Mouse (Mus musculus): ENCODE measurements around the gene Stim2. TPM values are rescaled to one million over a fixed set of nuclear protein-coding genes. Genes with fewer than 3 reads are reported as not detected.

The Stim2 gene
- total and polyA plus RNA-seq, 3 experiments, result 16.8 to 21.5 (median 18.2) TPM

GRCm38 (mm10) chr5:54159156-54159793, 161.0 kb downstream of the Stim2 start:
- Histone ChIP-seq H3K9me3 (replicated peaks; ENCODE audit: low read length) (no peaks in the 10 kb centered on the region), H3K4me3 (replicated peaks in 1 of 3; ENCODE audit: low read depth in 2 of 3, low read length in 2 of 3, poor library complexity in 1 of 3) (no peak overlapping the region), H3K4me1 (ENCODE audit: control insufficient read depth in 1 of 2, insufficient read depth in 2 of 2) (peaks cover 0 to 2% of the 10 kb centered on the region in 2 experiments; a peak in 1 of 4 replicates), H3K36me3 (replicated peaks in 1 of 2; ENCODE audit: control insufficient read depth in 1 of 2, insufficient read depth in 1 of 2, low read length in 1 of 2) (no peaks in the 10 kb centered on the region), H3K79me2 (replicated peaks; ENCODE audit: control insufficient read depth, extremely low read depth, insufficient read depth, poor library complexity, severe bottlenecking) (no peaks in the 10 kb centered on the region), H3K4me2 (ENCODE audit: insufficient read depth, low read depth, poor library complexity, severe bottlenecking) (no peak overlapping the region), H3K9ac (ENCODE audit: insufficient read depth, low read depth) (no peak overlapping the region), H3K27me3 (replicated peaks) (no peaks in the 10 kb centered on the region), H3K27ac (ENCODE audit: insufficient read depth, low read depth) (no peak overlapping the region)
- no peak for DNase-seq (ENCODE audit: extremely low read depth)
- in situ Hi-C loops (cut with MboI; ENCODE audit: low pct_ligation_motif_present, low pct_unique_long_range_greater_than_20kb, low sequenced_read_pairs), result no loop called here
- TF ChIP-seq NELFE (IDR thresholded peaks at IDR 0.05; ENCODE audit: low read depth, low read length), result no peak
- TF ChIP-seq E2F4 (IDR thresholded peaks at IDR 0.05; ENCODE audit: insufficient replicate concordance, low read depth, low read length), result no peak
- no peak for TF ChIP-seq BHLHE40 (IDR thresholded peaks at IDR 0.05; ENCODE audit: low read depth, low read length)
- no peak for TF ChIP-seq NRF1 (IDR thresholded peaks at IDR 0.05; ENCODE audit: low read depth, low read length)
- no peak for TF ChIP-seq MAZ (IDR thresholded peaks at IDR 0.05; ENCODE audit: low read depth, low read length)
- TF ChIP-seq ZMIZ1 (IDR thresholded peaks at IDR 0.05; ENCODE audit: low read depth, low read length), result no peak
- no peak for TF ChIP-seq MXI1 (IDR thresholded peaks at IDR 0.05; ENCODE audit: low read depth, low read length)
- TF ChIP-seq EP300 (IDR thresholded peaks at IDR 0.05; ENCODE audit: low read length), result no peak
- no peak for TF ChIP-seq USF1 (IDR thresholded peaks at IDR 0.05; ENCODE audit: low read depth, low read length)
- no peak for TF ChIP-seq PAX5 (IDR thresholded peaks at IDR 0.05; ENCODE audit: low read length)
- no peak for TF ChIP-seq JUND (conservative IDR thresholded peaks at IDR 0.05; ENCODE audit: low read depth, low read length)
- TF ChIP-seq MAX (IDR thresholded peaks at IDR 0.05; ENCODE audit: low read length), result no peak
- no peak for TF ChIP-seq RAD21 (IDR thresholded peaks at IDR 0.05; ENCODE audit: low read depth, low read length)
- no peak for TF ChIP-seq SMC3 (IDR thresholded peaks at IDR 0.05; ENCODE audit: low read depth, low read length)
- TF ChIP-seq UBTF (IDR thresholded peaks at IDR 0.05; ENCODE audit: low read depth, low read length), result no peak
- no peak for TF ChIP-seq MYC (IDR thresholded peaks at IDR 0.05; ENCODE audit: low read depth, low read length)
- no peak for TF ChIP-seq KAT2A (IDR thresholded peaks at IDR 0.05; ENCODE audit: insufficient replicate concordance, low read length)
- dilution Hi-C loops (cut with MboI; ENCODE audit: extremely low pct_ligation_motif_present, extremely low pct_unique_long_range_greater_than_20kb, low sequenced_read_pairs), result no loop called here

- H3K36me3 ChIP-seq (replicated peaks in 1 of 2; ENCODE audit: control insufficient read depth in 1 of 2, insufficient read depth in 1 of 2, low read length in 1 of 2), result no peaks in the 10 kb centered on the region
- no peak for DNase-seq (ENCODE audit: extremely low read depth)
- H3K27me3 ChIP-seq (replicated peaks), result no peaks in the 10 kb centered on the region
- dilution Hi-C loops (cut with MboI; ENCODE audit: extremely low pct_ligation_motif_present, extremely low pct_unique_long_range_greater_than_20kb, low sequenced_read_pairs) (no loop called here), in situ Hi-C loops (cut with MboI; ENCODE audit: low pct_ligation_motif_present, low pct_unique_long_range_greater_than_20kb, low sequenced_read_pairs) (no loop called here)
- no peak overlapping the region for H3K4me3 ChIP-seq (replicated peaks in 1 of 3; ENCODE audit: low read depth in 2 of 3, low read length in 2 of 3, poor library complexity in 1 of 3)
- no peak overlapping the region for H3K4me2 ChIP-seq (ENCODE audit: insufficient read depth, low read depth, poor library complexity, severe bottlenecking)
- H3K4me1 ChIP-seq (ENCODE audit: control insufficient read depth in 1 of 2, insufficient read depth in 2 of 2), result no peaks in the 10 kb centered on the region
- H3K27ac ChIP-seq (ENCODE audit: insufficient read depth, low read depth), result no peak overlapping the region
- H3K79me2 ChIP-seq (replicated peaks; ENCODE audit: control insufficient read depth, extremely low read depth, insufficient read depth, poor library complexity, severe bottlenecking), result no peaks in the 10 kb centered on the region
- TF ChIP-seq SMC3 (IDR thresholded peaks at IDR 0.05; ENCODE audit: low read depth, low read length), result no peak
- TF ChIP-seq TBP (conservative IDR thresholded peaks at IDR 0.05; ENCODE audit: low read depth, low read length), result no peak
- no peak for TF ChIP-seq ZNF384 (IDR thresholded peaks at IDR 0.05; ENCODE audit: low read depth, low read length)
- no peak for TF ChIP-seq NELFE (IDR thresholded peaks at IDR 0.05; ENCODE audit: low read depth, low read length)
- no peak for TF ChIP-seq KAT2A (IDR thresholded peaks at IDR 0.05; ENCODE audit: insufficient replicate concordance, low read length)
- TF ChIP-seq SIN3A (IDR thresholded peaks at IDR 0.05; ENCODE audit: low read length), result no peak
- TF ChIP-seq UBTF (IDR thresholded peaks at IDR 0.05; ENCODE audit: low read depth, low read length), result no peak
- TF ChIP-seq JUND (conservative IDR thresholded peaks at IDR 0.05; ENCODE audit: low read depth, low read length), result no peak
- TF ChIP-seq ZKSCAN1 (IDR thresholded peaks at IDR 0.05; ENCODE audit: borderline replicate concordance, low read depth, low read length), result no peak
- H3K9ac ChIP-seq (ENCODE audit: insufficient read depth, low read depth), result no peak overlapping the region
- no peaks in the 10 kb centered on the region for H3K9me3 ChIP-seq (replicated peaks; ENCODE audit: low read length)
Observed at GRCm38 (mm10) chr5:54160561-54160960, 162.3 kb downstream of the Stim2 start.

All from CH12.LX (cell line).